Mouse (Mus musculus): ENCODE measurements at regions not wholly inside any gene's neighbourhood (a gene's known extent, or its start where the extent isn't known, plus 50 kb on each side); places are given as distances from the start of the nearest gene placed in this dataset.

DNA sequence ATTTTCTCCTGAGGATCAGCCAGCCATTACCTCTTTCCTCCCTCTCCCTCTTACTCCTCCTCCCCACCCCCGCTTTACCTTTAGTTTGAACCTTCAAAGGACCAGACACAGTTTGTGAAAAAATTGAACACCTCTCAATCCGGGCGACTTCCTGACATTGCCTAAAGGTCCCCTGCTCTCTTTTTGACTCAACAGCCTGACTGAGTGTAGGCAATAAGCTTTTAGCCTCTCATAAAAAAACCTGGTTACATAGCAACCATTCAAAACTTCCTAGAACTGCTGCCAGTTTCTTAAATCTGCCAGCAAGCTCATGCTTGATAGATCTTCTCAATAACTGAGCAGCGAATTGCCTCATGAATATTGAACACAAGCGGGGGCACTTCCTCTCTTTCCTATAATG is 71.7 kb downstream of the Zfp945 start:
- peak; percentile 84 for ATAC-seq

DNA sequence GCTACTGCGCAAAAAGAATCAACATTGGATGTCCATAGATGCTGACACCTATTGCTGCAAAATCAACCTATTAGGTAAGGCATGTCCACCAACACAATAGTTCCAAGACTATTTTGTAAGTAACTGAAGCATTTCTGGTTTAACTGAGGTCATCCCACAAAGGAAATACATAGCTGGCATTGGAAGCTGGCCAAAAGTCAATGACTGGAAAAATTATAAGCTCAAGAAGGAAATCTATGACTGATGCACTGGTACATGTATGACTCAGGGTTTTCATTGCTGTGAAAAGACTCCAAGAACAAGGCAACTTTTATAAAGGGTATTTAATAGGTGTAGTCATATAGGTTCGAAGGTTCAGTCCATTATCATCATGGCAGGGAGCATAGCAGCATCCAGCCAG is 82.5 kb downstream of the Zfp945 start:
- no peak for ATAC-seq

DNA sequence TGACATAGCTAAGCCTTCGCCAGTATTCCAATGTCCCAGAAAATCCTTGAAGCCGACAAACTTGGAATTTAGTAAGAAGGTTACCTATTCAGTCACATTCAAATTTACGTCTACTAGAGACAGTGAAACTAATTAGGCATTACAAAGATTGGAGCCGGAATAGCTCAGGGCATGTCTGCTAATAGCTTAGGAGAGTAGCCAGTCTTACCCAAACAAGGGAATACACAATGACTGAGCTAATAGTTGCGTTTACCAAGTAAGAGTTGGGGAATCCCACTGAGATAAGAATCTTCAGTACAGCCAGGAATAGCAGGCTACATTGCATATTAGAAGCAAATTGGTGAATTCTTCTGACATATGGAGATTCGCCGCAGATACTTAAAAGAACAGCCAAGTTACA is 121.2 kb downstream of the Zfp945 start:
- no peak for ATAC-seq

DNA sequence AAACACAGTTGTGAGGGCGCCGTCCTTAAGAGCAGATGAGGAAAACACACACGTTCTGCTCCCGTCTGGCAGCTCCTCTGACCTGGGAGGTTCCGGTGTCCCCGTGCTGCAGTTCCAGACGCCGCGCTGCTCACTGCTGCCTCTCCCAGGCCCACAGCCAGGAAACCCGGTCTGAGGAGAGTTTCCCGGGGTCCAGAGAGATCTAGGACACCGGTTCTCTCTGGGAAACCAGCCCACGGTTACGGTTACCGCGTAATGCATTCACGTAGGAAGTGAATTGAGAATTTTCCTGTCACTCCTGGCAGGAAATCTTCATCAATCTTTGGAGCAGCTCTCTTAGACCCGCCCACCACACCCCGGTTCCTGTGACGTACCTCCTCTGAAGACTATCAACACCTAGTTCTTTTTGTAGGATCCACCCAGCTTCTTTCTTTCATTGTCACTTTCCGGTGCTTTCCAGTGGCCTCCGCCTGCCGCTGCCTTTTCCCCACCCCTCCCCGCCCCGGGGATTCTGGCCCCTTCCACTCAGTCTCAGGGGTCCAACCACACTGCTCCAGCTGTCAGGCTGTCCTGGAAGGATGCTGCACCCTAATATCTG is 127.3 kb downstream of the Zfp945 start:
- ATAC-seq = peak; percentile 90

DNA sequence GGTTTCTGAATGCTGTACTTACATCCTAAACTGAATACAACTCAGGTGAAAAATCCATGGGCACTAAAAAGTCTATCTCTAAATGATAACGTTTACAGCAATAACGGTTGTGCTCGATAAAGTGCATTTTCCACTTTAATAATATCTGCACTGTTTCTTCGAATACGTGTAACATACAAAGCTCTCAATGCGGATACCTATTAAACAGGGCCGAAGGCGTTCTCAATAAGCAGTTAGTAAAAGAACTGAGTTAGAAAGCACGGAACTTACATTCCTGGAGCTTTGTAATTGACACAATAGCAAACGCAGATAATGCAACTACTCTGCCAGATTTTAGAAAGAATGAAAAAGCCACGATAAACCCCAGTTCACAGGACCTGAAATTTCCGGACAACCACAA is 127.8 kb downstream of the Zfp945 start:
- ATAC-seq = no peak

DNA sequence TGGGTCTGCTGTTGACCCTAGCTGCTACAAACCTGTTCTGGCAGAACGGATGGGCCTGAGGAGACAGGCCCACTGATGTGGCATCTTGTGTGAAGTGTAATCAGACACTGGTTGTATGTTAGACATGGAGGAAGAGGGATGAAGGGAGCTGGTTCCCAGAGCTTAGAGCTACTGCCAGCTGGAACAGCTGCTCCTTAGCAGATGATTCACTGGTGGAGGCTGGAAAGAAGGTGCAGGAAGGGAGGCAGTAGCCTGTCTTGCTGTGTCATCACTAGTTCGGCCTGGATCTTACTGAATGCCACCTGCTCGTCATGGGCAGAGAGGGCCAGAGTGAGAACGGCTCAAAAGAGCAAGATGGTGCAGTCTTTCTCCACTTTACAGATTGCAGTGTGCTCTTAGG is 130.6 kb downstream of the Zfp945 start:
- ATAC-seq = no peak

All from CD4-positive, CD25-positive, alpha-beta regulatory T cell, adult 4 months (primary cell).